ENCODE assay signal across 12 mouse cellular contexts in the genomic region with DNA sequence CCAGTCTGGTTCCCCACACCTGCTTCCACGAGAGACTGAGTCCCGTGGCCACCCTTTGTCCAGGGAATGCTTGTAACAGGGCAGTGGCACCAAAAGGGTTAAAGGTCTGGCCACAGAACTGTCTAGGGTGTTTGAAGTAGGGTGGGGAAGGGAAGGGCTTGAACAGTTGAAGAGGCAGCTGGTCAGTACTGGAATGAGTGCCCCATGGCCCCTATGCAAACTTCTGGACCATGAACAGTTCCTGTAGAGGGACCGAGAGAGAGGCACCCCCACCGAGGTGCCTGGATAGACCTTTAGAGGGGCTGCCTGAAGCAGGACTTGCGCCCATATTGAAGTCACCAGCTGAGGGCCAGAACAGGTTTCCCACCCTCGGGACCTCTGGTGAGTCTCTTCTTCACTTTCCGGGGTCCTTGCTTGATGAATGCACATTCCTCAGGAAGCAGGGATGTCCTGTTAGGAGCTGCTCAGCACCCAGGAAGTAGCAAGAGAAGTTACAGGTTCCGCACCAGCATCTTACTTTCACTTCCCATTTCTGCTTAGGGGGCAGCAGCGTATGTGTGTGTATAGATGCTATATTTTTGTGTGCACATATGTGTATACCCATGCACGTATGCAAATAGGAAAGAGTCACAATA. TPM values are rescaled to one million over a fixed set of nuclear protein-coding genes. Genes with fewer than 3 reads are reported as not detected.
DNase-seq lines count a peak whose midpoint lies in the region; ATAC-seq and TF ChIP-seq lines count a peak whose summit lies in the region.
"Had no signal": no experiment of that assay in that cellular context is flagged by ENCODE, and none has a peak within 500 bp of the region (broad histone marks: within the 10 kb centered on the region; RNA-seq: fewer than 3 reads in every experiment).

No protein-coding gene starts in this region.

- 32% methylated on average over 10 of the region's 10 CpGs for WGBS in liver, embryonic 14.5 days (ENCODE audit: insufficient replicate concordance)

- H3K36me3 ChIP-seq in liver, embryonic 14.5 days (replicated peaks; ENCODE audit: control insufficient read depth, insufficient read depth, low read depth), result peaks cover 5% of the 10 kb centered on the region
- H3K36me3 ChIP-seq in myocyte (ENCODE audit: control insufficient read depth, insufficient read depth), result peaks cover under 1% of the 10 kb centered on the region

- no peak overlapping the region for H3ac ChIP-seq in myocyte (ENCODE audit: control insufficient read depth, insufficient read length)

- DNase-seq in layer of hippocampus, adult 2 months (ENCODE audit: low spot score in 2 of 2), result no peak
- DNase-seq in layer of hippocampus, adult 9-10 months (ENCODE audit: low spot score), result no peak
- DNase-seq in liver, embryonic 14.5 days (ENCODE audit: low read depth in 3 of 3, low spot score in 3 of 3), result no peak
- DNase-seq in thymus, postnatal 4 days, result peak; percentile 55
- no peak for DNase-seq in cerebellum, postnatal 4 days (ENCODE audit: low spot score in 2 of 2)
- DNase-seq in gastrocnemius, postnatal 4 days (ENCODE audit: low spot score in 2 of 2), result no peak
- no peak for DNase-seq in layer of hippocampus, adult 8-10 months (ENCODE audit: low spot score in 2 of 2)
- DNase-seq: retina, postnatal 1 day had no signal

- H3K27ac ChIP-seq in layer of hippocampus, adult 2 months, result 0 out of 2 replicates have a peak overlapping the region, but pooled peaks have one; percentile 56
- H3K27ac ChIP-seq in liver, embryonic 14.5 days, result no peak overlapping the region
- H3K27ac ChIP-seq: hindbrain, postnatal 0 days had no signal

- no peak for ATAC-seq in liver, embryonic 14.5 days (ENCODE audit: insufficient read depth)
- ATAC-seq: forebrain, embryonic 16.5 days; hindbrain, postnatal 0 days had no signal

- no peak for TF ChIP-seq CTCF in layer of hippocampus, adult 2 months (conservative IDR thresholded peaks at IDR 0.05)
- TF ChIP-seq CTCF in liver, embryonic 14.5 days (IDR thresholded peaks at IDR 0.05; ENCODE audit: low read depth), result no peak

- no peaks in the 10 kb centered on the region for H3K79me2 ChIP-seq in myocyte (ENCODE audit: control insufficient read depth, insufficient read depth)

- no peak overlapping the region for H3K4me3 ChIP-seq in layer of hippocampus, adult 2 months
- no peak overlapping the region for H3K4me3 ChIP-seq in liver, embryonic 14.5 days (ENCODE audit: insufficient read depth in 1 of 2, low read depth in 2 of 2, low read length in 2 of 2)
- no peak overlapping the region for H3K4me3 ChIP-seq in myocyte
- H3K4me3 ChIP-seq: limb, embryonic 15.5 days had no signal

- no peak for TF ChIP-seq EP300 in liver, embryonic 14.5 days (IDR thresholded peaks at IDR 0.05; ENCODE audit: low read depth)

- peak overlapping the region; percentile 36 for H3K4me2 ChIP-seq in liver, embryonic 14.5 days (ENCODE audit: low read depth)
- H3K4me2 ChIP-seq in myocyte (ENCODE audit: low read depth), result peak overlapping the region; percentile 83
- H3K4me2 ChIP-seq: limb, embryonic 15.5 days had no signal

- no peak overlapping the region for H3K9ac ChIP-seq in liver, embryonic 14.5 days (replicated peaks)
- H3K9ac ChIP-seq: limb, embryonic 15.5 days had no signal

- H3K27me3 ChIP-seq in liver, embryonic 14.5 days (ENCODE audit: control insufficient read depth, insufficient read depth, low read length), result no peaks in the 10 kb centered on the region
- H3K27me3 ChIP-seq in myocyte (ENCODE audit: control insufficient read depth, insufficient read depth, insufficient read length), result no peaks in the 10 kb centered on the region
- H3K27me3 ChIP-seq: limb, embryonic 15.5 days had no signal

- no peak for TF ChIP-seq POLR2A in myocyte (IDR thresholded peaks at IDR 0.05; ENCODE audit: insufficient read length, low read depth)

- H3K4me1 ChIP-seq in liver, embryonic 14.5 days (replicated peaks; ENCODE audit: control insufficient read depth in 2 of 2, insufficient read depth in 2 of 2, low read length in 1 of 2), result peaks cover 0 to 13% of the 10 kb centered on the region in 2 experiments; a peak in 3 of 4 replicates

- H3K9me3 ChIP-seq in liver, embryonic 14.5 days (ENCODE audit: control insufficient read depth, low read length), result no peaks in the 10 kb centered on the region
- H3K9me3 ChIP-seq: limb, embryonic 15.5 days had no signal

TF ChIP-seq in myocyte, 11 proteins besides CTCF, POLR2A, EP300 and RAD21:
- TF ChIP-seq POLR2AphosphoS2 (IDR thresholded peaks at IDR 0.05; ENCODE audit: insufficient read length, low read depth), result no peak

RNA-seq across cellular contexts. Expression of a gene that starts 12.7 kb away (rescaled TPM):
- 100 to 1,000 TPM; 268 to 283 TPM for total RNA-seq in layer of hippocampus, adult 2 months (2021)
- polyA plus RNA-seq in liver, embryonic 14.5 days (2012; rRNA removed), result 8.5 and 8.9 TPM in 2 replicates
- 10.1 and 11.5 TPM in 2 replicates for polyA plus RNA-seq in liver, embryonic 14.5 days (2014; fragmentation: Nextera tagmentation; extraction: Ambion mirVana)
- 361 TPM for polyA plus RNA-seq in myocyte (2012; fragmentation: generic; extraction: Trizol)
- total RNA-seq in gastrocnemius, postnatal 4 days (2021), result 100 to 1,000 TPM; 161 to 166 TPM
- total RNA-seq in layer of hippocampus, adult 8-10 months (2022), result 100 to 1,000 TPM; 210 to 272 (median 257) TPM

RNA-seq across cellular contexts. Expression of a gene that starts 17.4 kb away (rescaled TPM):
- total RNA-seq in layer of hippocampus, adult 2 months (2021), result 10 to 100 TPM; 86.8 to 91.6 TPM
- polyA plus RNA-seq in liver, embryonic 14.5 days (2012; rRNA removed), result 165 and 230 TPM in 2 replicates
- polyA plus RNA-seq in liver, embryonic 14.5 days (2014; fragmentation: Nextera tagmentation; extraction: Ambion mirVana), result 168 and 173 TPM in 2 replicates
- polyA plus RNA-seq in myocyte (2012; fragmentation: generic; extraction: Trizol), result 294 TPM
- 100 to 1,000 TPM; 150 to 159 TPM for total RNA-seq in gastrocnemius, postnatal 4 days (2021)
- 10 to 100 TPM; 86.4 to 96.0 (median 90.1) TPM for total RNA-seq in layer of hippocampus, adult 8-10 months (2022)

RNA-seq across cellular contexts. Expression of a gene that starts 39.5 kb away (rescaled TPM):
- 100 to 1,000 TPM; 110 to 116 TPM for total RNA-seq in layer of hippocampus, adult 2 months (2021)
- polyA plus RNA-seq in liver, embryonic 14.5 days (2012; rRNA removed), result 22.7 and 27.2 TPM in 2 replicates
- polyA plus RNA-seq in liver, embryonic 14.5 days (2014; fragmentation: Nextera tagmentation; extraction: Ambion mirVana), result 17.9 and 20.9 TPM in 2 replicates
- polyA plus RNA-seq in myocyte (2012; fragmentation: generic; extraction: Trizol), result 44.9 TPM
- 10 to 100 TPM; 54.9 to 58.0 TPM for total RNA-seq in gastrocnemius, postnatal 4 days (2021)
- 100 to 1,000 TPM in 2 of 4 experiments, 10 to 100 TPM in 2; 96.1 to 118 (median 107) TPM for total RNA-seq in layer of hippocampus, adult 8-10 months (2022)

RNA-seq across cellular contexts. Expression of a gene that starts 40.2 kb away (rescaled TPM):
- 100 to 1,000 TPM in 1 of 2 experiments, 10 to 100 TPM in 1; 96.0 to 106 TPM for total RNA-seq in layer of hippocampus, adult 2 months (2021)
- 63.1 and 73.1 TPM in 2 replicates for polyA plus RNA-seq in liver, embryonic 14.5 days (2012; rRNA removed)
- 60.5 and 62.0 TPM in 2 replicates for polyA plus RNA-seq in liver, embryonic 14.5 days (2014; fragmentation: Nextera tagmentation; extraction: Ambion mirVana)
- 165 TPM for polyA plus RNA-seq in myocyte (2012; fragmentation: generic; extraction: Trizol)
- 10 to 100 TPM; 78.5 to 81.4 TPM for total RNA-seq in gastrocnemius, postnatal 4 days (2021)
- total RNA-seq in layer of hippocampus, adult 8-10 months (2022), result 100 to 1,000 TPM in 3 of 4 experiments, 10 to 100 TPM in 1; 89.2 to 111 (median 106) TPM

RNA-seq across cellular contexts. Expression of a gene that starts 45.0 kb away (rescaled TPM):
- not detected for total RNA-seq in layer of hippocampus, adult 2 months (2021)
- polyA plus RNA-seq in liver, embryonic 14.5 days (2012; rRNA removed), result 0.39 and 0.52 TPM in 2 replicates
- 0.25 TPM in 1 of 2 replicates, not detected in the other for polyA plus RNA-seq in liver, embryonic 14.5 days (2014; fragmentation: Nextera tagmentation; extraction: Ambion mirVana)
- polyA plus RNA-seq in myocyte (2012; fragmentation: generic; extraction: Trizol), result 0.13 TPM
- under 1 TPM; 0.57 to 0.91 TPM for total RNA-seq in gastrocnemius, postnatal 4 days (2021)
- 1 to 10 TPM in 1 of 4 experiments, not detected in 3; 1.5 TPM for total RNA-seq in layer of hippocampus, adult 8-10 months (2022)
- total RNA-seq: hindbrain, postnatal 0 days had no signal
- polyA plus RNA-seq: forebrain, embryonic 16.5 days had no signal
